ENCODE assay signal across 7 mouse cellular contexts in genomic region chr7:100979175-100979574, GRCm38 (mm10). TPM values are rescaled to one million over a fixed set of nuclear protein-coding genes. Genes with fewer than 3 reads are reported as not detected.
DNase-seq lines count a peak whose midpoint lies in the region; ATAC-seq and TF ChIP-seq lines count a peak whose summit lies in the region.

No protein-coding gene starts in this region.

- no peak overlapping the region for H3K4me3 ChIP-seq in embryonic fibroblast, embryonic 13.5 days (ENCODE audit: insufficient read depth, low read length)
- no peak overlapping the region for H3K4me3 ChIP-seq in limb, embryonic 14.5 days (replicated peaks; ENCODE audit: low read length)

- DNase-seq in right cerebral cortex, postnatal 10 days (ENCODE audit: low spot score in 2 of 2) = peak; percentile 68 to 76
- no peak for DNase-seq in right cerebral cortex, postnatal 36 days (ENCODE audit: low spot score in 2 of 2)
- DNase-seq in heart, postnatal 10 days = peak; percentile 76 to 79
- peak; percentile 68 for DNase-seq in limb, embryonic 14.5 days (ENCODE audit: low spot score)
- DNase-seq in spleen, adult 12 weeks (ENCODE audit: low spot score) = no peak
- no peak for DNase-seq in retina, embryonic 14.5 days (ENCODE audit: low spot score)

- 0 out of 2 replicates have a peak overlapping the region, but pooled peaks have one; percentile 9 for H3K27ac ChIP-seq in embryonic fibroblast, embryonic 13.5 days (ENCODE audit: insufficient read depth, low read length)
- peak overlapping the region; percentile 55; the same call in 1 of the 2 replicates for H3K27ac ChIP-seq in limb, embryonic 14.5 days (replicated peaks; ENCODE audit: low read depth, low read length)

- no peak for TF ChIP-seq POLR2A in embryonic fibroblast, embryonic 13.5 days (IDR thresholded peaks at IDR 0.05; ENCODE audit: low read depth, low read length)
- no peak for TF ChIP-seq POLR2A in limb, embryonic 14.5 days (IDR thresholded peaks at IDR 0.05; ENCODE audit: borderline replicate concordance, extremely low read depth, insufficient read depth, insufficient read length)

- H3K9ac ChIP-seq in limb, embryonic 14.5 days (ENCODE audit: low read depth, low read length, severe bottlenecking) = 0 out of 2 replicates have a peak overlapping the region, but pooled peaks have one; percentile 3

- intact Hi-C loops in heart, postnatal 10 days (cut with DNase I) = no loop called here

- H3K27me3 ChIP-seq in limb, embryonic 14.5 days (ENCODE audit: control insufficient read depth, insufficient read depth, low read length) = peaks cover 3% of the 10 kb centered on the region; the same call in 1 of the 2 replicates

- peaks cover 8% of the 10 kb centered on the region for H3K4me1 ChIP-seq in embryonic fibroblast, embryonic 13.5 days (ENCODE audit: control insufficient read depth, insufficient read depth, low read length)
- H3K4me1 ChIP-seq in limb, embryonic 14.5 days (ENCODE audit: control insufficient read depth, insufficient read depth, low read length) = peaks cover 16% of the 10 kb centered on the region

- ATAC-seq in limb, embryonic 14.5 days (ENCODE audit: low FRiP score, low read depth) = peak; percentile 68

- no peak for TF ChIP-seq CTCF in embryonic fibroblast, embryonic 13.5 days (IDR thresholded peaks at IDR 0.05; ENCODE audit: borderline replicate concordance, insufficient read depth, low read length)

- H3K9me3 ChIP-seq in limb, embryonic 14.5 days (ENCODE audit: control insufficient read depth, low read length) = no peaks in the 10 kb centered on the region

- WGBS in limb, embryonic 14.5 days = 24% methylated on average over 2 of the region's 2 CpGs

- no peaks in the 10 kb centered on the region for H3K36me3 ChIP-seq in limb, embryonic 14.5 days (ENCODE audit: control insufficient read depth, insufficient read depth, low read length)

- no peak overlapping the region for H3K4me2 ChIP-seq in limb, embryonic 14.5 days (replicated peaks; ENCODE audit: low read depth, low read length, severe bottlenecking)

RNA-seq across cellular contexts. Expression of gene P2ry6, which starts 4.7 kb away (rescaled TPM):
- 1.4 and 1.6 TPM in 2 replicates for polyA plus RNA-seq in embryonic fibroblast, embryonic 13.5 days (2011; ENCODE audit: insufficient read length, low read depth, missing spikeins)
- 1 to 10 TPM; 3.7 to 3.9 TPM for total RNA-seq in heart, postnatal 10 days (2021)
- polyA plus RNA-seq in limb, embryonic 14.5 days (2012; rRNA removed) = 5.3 and 8.5 TPM in 2 replicates
- 5.9 and 6.5 TPM in 2 replicates for polyA plus RNA-seq in limb, embryonic 14.5 days (2014; fragmentation: Nextera tagmentation; extraction: Ambion mirVana)

RNA-seq across cellular contexts. Expression of gene P2ry2, which starts 33.5 kb away (rescaled TPM):
- 2.4 and 5.8 TPM in 2 replicates for polyA plus RNA-seq in embryonic fibroblast, embryonic 13.5 days (2011; ENCODE audit: insufficient read length, low read depth, missing spikeins)
- 10 to 100 TPM; 13.5 to 15.8 TPM for total RNA-seq in heart, postnatal 10 days (2021)
- 2.0 and 2.1 TPM in 2 replicates for polyA plus RNA-seq in limb, embryonic 14.5 days (2012; rRNA removed)
- 2.2 and 3.2 TPM in 2 replicates for polyA plus RNA-seq in limb, embryonic 14.5 days (2014; fragmentation: Nextera tagmentation; extraction: Ambion mirVana)

RNA-seq across cellular contexts. Expression of gene Arhgef17, which starts 47.3 kb away (rescaled TPM):
- polyA plus RNA-seq in embryonic fibroblast, embryonic 13.5 days (2011; ENCODE audit: insufficient read length, low read depth, missing spikeins) = 43.1 and 54.8 TPM in 2 replicates
- total RNA-seq in heart, postnatal 10 days (2021) = 10 to 100 TPM; 32.9 to 41.2 TPM
- 42.8 and 55.2 TPM in 2 replicates for polyA plus RNA-seq in limb, embryonic 14.5 days (2012; rRNA removed)
- 15.4 and 16.4 TPM in 2 replicates for polyA plus RNA-seq in limb, embryonic 14.5 days (2014; fragmentation: Nextera tagmentation; extraction: Ambion mirVana)

Comparison
In these comparisons a context has a peak if more than half of its experiments do, and no peak if none do; other contexts are left out.
1. DNase-seq: peak in right cerebral cortex, postnatal 10 days (2 of 2), heart, postnatal 10 days (2 of 2) and limb, embryonic 14.5 days (single experiment); none in right cerebral cortex, postnatal 36 days (0 of 2), spleen, adult 12 weeks (single experiment) and retina, embryonic 14.5 days (single experiment).